Mouse (Mus musculus): ENCODE measurements at regions not wholly inside any gene's neighbourhood (a gene's known extent, or its start where the extent isn't known, plus 50 kb on each side); places are given as distances from the start of the nearest gene placed in this dataset.

DNA sequence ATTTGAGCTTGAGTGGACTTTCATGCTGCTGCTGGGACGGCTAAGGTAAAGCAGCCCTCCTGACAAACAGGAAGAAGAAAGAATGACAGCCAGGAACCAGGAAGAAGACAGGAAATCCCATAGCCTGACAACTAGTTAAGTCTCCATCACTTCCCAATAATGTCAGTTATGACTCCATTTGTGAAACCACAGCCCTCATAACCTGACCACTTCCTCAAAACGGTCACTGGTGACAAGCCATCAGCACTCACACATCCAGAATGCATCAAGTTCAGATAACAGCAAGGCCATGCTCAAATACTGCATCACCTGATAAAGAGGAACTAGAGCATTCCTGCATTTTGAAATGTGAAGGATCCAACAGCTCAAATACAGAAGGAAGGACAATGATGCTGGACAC, 288.3 kb downstream of the Zfp706 start:
- no peaks in the 10 kb centered on the region for H3K9me3 ChIP-seq (ENCODE audit: low read depth, low read length)
- no peak overlapping the region for H3K4me3 ChIP-seq (ENCODE audit: low read depth, low read length)
- TF ChIP-seq CTCF (IDR thresholded peaks at IDR 0.05; ENCODE audit: low read depth): no peak
- no peak overlapping the region for H3K27ac ChIP-seq (ENCODE audit: low read depth)
- WGBS: 62% methylated on average over 2 of the region's 2 CpGs
- H3K27me3 ChIP-seq (ENCODE audit: insufficient read depth, low read length): no peaks in the 10 kb centered on the region
- ATAC-seq (ENCODE audit: insufficient read depth) (no peak), DNase-seq (no peak)
- no peaks in the 10 kb centered on the region for H3K4me1 ChIP-seq (ENCODE audit: insufficient read depth)
- no peak overlapping the region for H3K9ac ChIP-seq
- no peaks in the 10 kb centered on the region for H3K36me3 ChIP-seq (ENCODE audit: insufficient read depth)
- H3K4me2 ChIP-seq: no peak overlapping the region

DNA sequence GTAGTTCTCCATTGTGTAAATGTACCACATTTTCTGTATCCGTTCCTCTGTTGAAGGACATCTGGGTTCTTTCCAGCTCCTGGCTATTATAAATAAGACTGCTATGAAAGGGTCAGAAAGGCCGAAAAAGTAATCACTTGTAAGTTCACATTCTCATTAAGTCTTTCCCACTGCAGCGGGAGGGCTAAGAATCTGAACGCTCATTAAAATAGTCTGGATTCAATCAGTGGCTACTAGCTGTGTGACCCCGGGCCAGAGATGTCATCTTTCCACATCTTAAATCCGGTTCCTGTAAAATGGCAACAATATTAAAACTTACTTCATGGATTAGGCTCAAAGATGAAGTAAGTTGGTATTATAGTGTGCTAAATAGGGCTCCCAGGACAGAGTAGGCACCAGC, 289.7 kb downstream of the Zfp706 start:
- Histone ChIP-seq H3K4me1 (ENCODE audit: insufficient read depth) (no peaks in the 10 kb centered on the region), H3K9ac (no peak overlapping the region), H3K9me3 (ENCODE audit: low read depth, low read length) (no peaks in the 10 kb centered on the region), H3K4me2 (no peak overlapping the region), H3K27me3 (ENCODE audit: insufficient read depth, low read length) (no peaks in the 10 kb centered on the region), H3K27ac (ENCODE audit: low read depth) (no peak overlapping the region), H3K4me3 (ENCODE audit: low read depth, low read length) (no peak overlapping the region), H3K36me3 (ENCODE audit: insufficient read depth) (no peaks in the 10 kb centered on the region)
- 68% methylated on average over 6 of the region's 6 CpGs for WGBS
- no peak for DNase-seq
- ATAC-seq (ENCODE audit: insufficient read depth): no peak
- no peak for TF ChIP-seq CTCF (IDR thresholded peaks at IDR 0.05; ENCODE audit: low read depth)

DNA sequence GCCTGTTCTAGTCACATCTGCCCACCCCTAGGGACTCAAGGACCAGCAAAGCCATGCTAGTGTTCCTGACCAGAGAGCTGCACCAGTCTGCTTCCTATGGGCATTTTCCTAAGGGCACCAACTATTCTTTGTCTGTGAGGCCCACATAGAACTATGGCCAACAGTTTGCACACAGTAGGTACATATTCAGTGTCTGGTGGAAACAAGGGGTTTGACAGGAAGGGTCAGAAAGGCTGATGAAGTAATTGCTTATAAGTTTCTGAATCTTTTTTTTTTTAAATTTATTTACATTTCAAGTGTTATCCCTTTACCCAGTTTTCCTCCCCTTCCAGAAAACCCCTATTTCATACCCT, 290.9 kb downstream of the Zfp706 start:
- H3K27me3 ChIP-seq (ENCODE audit: insufficient read depth, low read length): no peaks in the 10 kb centered on the region

DNA sequence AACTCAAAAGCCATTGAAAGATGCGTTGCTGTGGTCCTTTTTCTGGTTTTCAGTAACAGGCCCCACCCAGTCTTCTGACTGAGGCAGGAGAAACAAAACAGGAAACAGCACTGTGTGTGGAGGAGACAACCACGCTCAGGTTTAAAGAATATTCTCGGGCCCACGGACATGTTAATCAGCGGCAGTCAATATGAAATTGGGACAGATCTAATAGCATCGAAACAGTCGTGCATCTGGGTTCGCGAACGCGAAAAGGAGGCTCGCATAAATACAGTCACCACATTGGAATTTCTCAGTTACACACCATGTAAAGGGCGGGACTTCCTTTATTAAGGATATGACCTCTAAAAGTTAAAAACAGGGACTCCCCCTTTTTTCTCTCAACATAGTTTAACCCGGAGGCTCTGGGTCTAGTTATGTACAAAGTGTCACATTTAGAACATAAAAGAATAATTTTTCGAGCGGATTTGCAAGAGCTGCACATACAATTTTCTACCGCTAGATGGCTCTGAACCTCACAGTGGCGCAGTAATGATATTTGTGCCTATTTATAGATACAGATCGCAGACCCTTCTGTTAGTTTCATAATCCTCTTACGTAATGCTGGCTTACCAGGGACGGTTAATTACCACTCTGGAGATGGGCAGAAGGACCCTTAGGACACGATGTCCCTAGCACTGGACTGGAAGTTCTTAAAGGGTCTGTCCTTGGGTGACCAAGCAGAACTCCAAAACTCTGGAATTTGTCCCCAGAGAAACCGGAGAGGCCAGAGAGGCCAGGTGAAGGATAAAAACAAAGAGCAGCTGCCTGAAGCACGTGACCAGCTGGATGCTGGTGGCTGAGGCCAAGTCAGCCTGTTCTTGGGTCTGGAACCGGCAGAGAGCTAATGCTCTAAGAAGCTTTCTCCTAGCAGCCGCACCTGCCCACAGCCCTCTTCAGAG, 291.6 kb downstream of the Zfp706 start:
- Histone ChIP-seq H3K4me2 (peak overlapping the region; percentile 60), H3K9me3 (ENCODE audit: low read depth, low read length) (no peaks in the 10 kb centered on the region), H3K27me3 (ENCODE audit: insufficient read depth, low read length) (no peaks in the 10 kb centered on the region), H3K27ac (ENCODE audit: low read depth) (peak overlapping the region; percentile 19), H3K4me1 (ENCODE audit: insufficient read depth) (no peaks in the 10 kb centered on the region), H3K9ac (peak overlapping the region; percentile 52), H3K4me3 (ENCODE audit: low read depth, low read length) (peak overlapping the region; percentile 30), H3K36me3 (ENCODE audit: insufficient read depth) (no peaks in the 10 kb centered on the region)
- DNase-seq: peak; percentile 87
- 10% methylated on average over 26 of the region's 26 CpGs for WGBS
- peak; percentile 83 for ATAC-seq (ENCODE audit: insufficient read depth)
- TF ChIP-seq CTCF (IDR thresholded peaks at IDR 0.05; ENCODE audit: low read depth): peak; percentile 86

More for the DNA sequence above, 290.9 kb downstream of the Zfp706 start:
- Histone ChIP-seq H3K9me3 (ENCODE audit: low read depth, low read length) (no peaks in the 10 kb centered on the region), H3K4me2 (peak overlapping the region; percentile 60; the same call in 1 of the 2 replicates), H3K9ac (peak overlapping the region; percentile 52; the same call in 1 of the 2 replicates), H3K36me3 (ENCODE audit: insufficient read depth) (no peaks in the 10 kb centered on the region), H3K27ac (ENCODE audit: low read depth) (peak overlapping the region; percentile 19), H3K4me1 (ENCODE audit: insufficient read depth) (no peaks in the 10 kb centered on the region), H3K4me3 (ENCODE audit: low read depth, low read length) (no peak overlapping the region)
- TF ChIP-seq CTCF (IDR thresholded peaks at IDR 0.05; ENCODE audit: low read depth): no peak
- DNase-seq (no peak), ATAC-seq (ENCODE audit: insufficient read depth) (no peak)

DNA sequence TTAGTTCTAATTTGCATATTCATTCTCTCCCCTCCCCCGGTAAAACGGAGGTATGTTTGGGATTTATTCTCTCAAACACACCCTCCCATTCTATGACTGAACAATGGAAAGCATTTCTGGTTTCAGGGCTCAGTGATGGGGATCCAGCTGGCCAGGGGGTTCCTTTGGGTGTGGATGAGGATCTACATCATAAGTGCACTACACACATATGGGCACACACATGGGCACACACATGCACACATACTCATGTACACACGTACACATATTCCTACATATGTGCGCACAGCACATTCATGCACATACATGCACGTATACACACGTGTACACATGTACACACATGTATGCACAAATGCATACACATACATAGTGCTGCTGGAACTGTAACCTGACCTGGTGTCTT, 292.4 kb downstream of the Zfp706 start:
- 0 out of 2 replicates have a peak, but pooled peaks have one; percentile 6 for ATAC-seq (ENCODE audit: insufficient read depth)
- H3K4me3 ChIP-seq (ENCODE audit: low read depth, low read length): no peak overlapping the region
- DNase-seq: no peak
- H3K27me3 ChIP-seq (ENCODE audit: insufficient read depth, low read length): no peaks in the 10 kb centered on the region
- no peaks in the 10 kb centered on the region for H3K9me3 ChIP-seq (ENCODE audit: low read depth, low read length)
- TF ChIP-seq CTCF (IDR thresholded peaks at IDR 0.05; ENCODE audit: low read depth): no peak
- H3K9ac ChIP-seq: no peak overlapping the region
- H3K4me2 ChIP-seq: no peak overlapping the region
- WGBS: 88% methylated on average over 6 of the region's 6 CpGs
- H3K27ac ChIP-seq (ENCODE audit: low read depth): no peak overlapping the region
- H3K4me1 ChIP-seq (ENCODE audit: insufficient read depth): no peaks in the 10 kb centered on the region
- H3K36me3 ChIP-seq (ENCODE audit: insufficient read depth): no peaks in the 10 kb centered on the region

DNA sequence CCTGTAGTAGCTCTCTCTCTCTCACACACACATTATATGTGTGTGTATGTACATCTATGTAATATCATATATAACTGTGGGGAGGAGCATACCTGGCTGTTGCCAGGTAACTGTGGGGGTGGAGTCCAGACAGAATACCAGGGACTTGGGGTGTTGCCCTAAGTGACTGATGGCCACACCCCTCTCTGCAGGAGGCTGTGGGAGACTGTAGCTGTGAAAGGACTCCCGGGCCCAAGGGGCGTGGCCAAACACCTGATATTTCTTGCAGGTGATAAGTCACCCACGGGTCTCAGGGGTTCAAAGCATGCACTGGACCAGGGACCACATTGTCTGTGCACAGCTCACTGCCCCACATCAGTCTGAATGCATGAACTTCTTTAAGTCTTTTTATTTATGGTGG, 297.8 kb downstream of the Zfp706 start:
- DNase-seq: no peak
- Histone ChIP-seq H3K36me3 (ENCODE audit: insufficient read depth) (no peaks in the 10 kb centered on the region), H3K27me3 (ENCODE audit: insufficient read depth, low read length) (no peaks in the 10 kb centered on the region), H3K9me3 (ENCODE audit: low read depth, low read length) (no peaks in the 10 kb centered on the region), H3K9ac (no peak overlapping the region), H3K4me3 (ENCODE audit: low read depth, low read length) (no peak overlapping the region), H3K4me2 (no peak overlapping the region), H3K27ac (ENCODE audit: low read depth) (no peak overlapping the region), H3K4me1 (ENCODE audit: insufficient read depth) (no peaks in the 10 kb centered on the region)
- no peak for ATAC-seq (ENCODE audit: insufficient read depth)
- no peak for TF ChIP-seq CTCF (IDR thresholded peaks at IDR 0.05; ENCODE audit: low read depth)
- 48% methylated on average over 3 of the region's 3 CpGs for whole genome bisulfite sequencing

DNA sequence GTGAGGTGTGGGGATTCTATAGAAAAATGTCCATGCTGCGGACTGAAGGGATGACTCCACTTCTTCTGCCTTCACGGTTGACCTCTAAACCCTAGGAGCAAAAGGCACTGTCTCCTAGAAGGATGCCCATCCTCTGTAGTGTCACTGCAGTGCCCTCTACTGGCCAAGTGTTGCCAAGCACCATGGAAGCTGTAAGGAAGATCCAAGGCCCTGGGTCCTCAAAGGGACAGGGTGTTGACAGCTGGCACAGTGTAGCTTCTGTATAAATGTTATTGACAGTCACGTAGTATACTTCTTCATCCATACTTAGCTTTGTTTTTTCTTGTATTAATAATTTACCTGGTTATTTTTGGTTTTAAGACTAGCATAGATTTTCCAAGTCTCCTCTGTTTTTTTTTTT, 299.1 kb downstream of the Zfp706 start:
- no peaks in the 10 kb centered on the region for H3K36me3 ChIP-seq (ENCODE audit: insufficient read depth)
- ATAC-seq (ENCODE audit: insufficient read depth) (no peak; the same call in 1 of the 2 replicates), DNase-seq (peak; percentile 91)
- no peaks in the 10 kb centered on the region for H3K27me3 ChIP-seq (ENCODE audit: insufficient read depth, low read length)
- no peak overlapping the region for H3K9ac ChIP-seq
- no peak overlapping the region for H3K27ac ChIP-seq (ENCODE audit: low read depth)
- H3K4me3 ChIP-seq (ENCODE audit: low read depth, low read length): no peak overlapping the region
- no peak overlapping the region for H3K4me2 ChIP-seq
- H3K4me1 ChIP-seq (ENCODE audit: insufficient read depth): no peaks in the 10 kb centered on the region
- WGBS: 9% methylated on average over 3 of the region's 3 CpGs
- H3K9me3 ChIP-seq (ENCODE audit: low read depth, low read length): no peaks in the 10 kb centered on the region
- TF ChIP-seq CTCF (IDR thresholded peaks at IDR 0.05; ENCODE audit: low read depth): peak; percentile 95

All from lung, embryonic 14.5 days (tissue).